Mouse (Mus musculus) heart, adult 2 months (tissue): Measurements from ENCODE around the gene P2ry2. TPM values are rescaled to one million over a fixed set of nuclear protein-coding genes. Genes with fewer than 3 reads are reported as not detected.

Experiments
- DNase-seq, 2 experiments: peaks; one replicate each; pipeline ENCODE4 v3.0.0; 2021
- H3K27ac ChIP-seq: fragments of 200-600 bp; 2 replicates; pipeline ENCODE4 v1.8.1; 2022
- H3K27me3 ChIP-seq: fragments of 200-500 bp; 2 replicates; pipeline ENCODE4 v1.6.1; 2012; ENCODE audit warnings: mild to moderate bottlenecking, low read length, inconsistent platforms, mixed read lengths; ENCODE audit not compliant: control insufficient read depth, insufficient read depth
- H3K36me3 ChIP-seq: fragments of 200-500 bp; 2 replicates; pipeline ENCODE4 v1.6.1; 2012; ENCODE audit warnings: low read length, inconsistent platforms; ENCODE audit not compliant: control insufficient read depth, insufficient read depth
- H3K4me1 ChIP-seq: fragments of 200-500 bp; 2 replicates; pipeline ENCODE4 v1.6.1; 2011; ENCODE audit warnings: low read length; ENCODE audit not compliant: control insufficient read depth, insufficient read depth
- H3K4me3 ChIP-seq: fragments of 200-600 bp; 2 replicates; pipeline ENCODE4 v1.8.1; 2022
- H3K79me2 ChIP-seq: fragments of 200-500 bp; replicated peaks from 2 replicates; pipeline ENCODE4 v1.6.1; 2012; ENCODE audit warnings: mild to moderate bottlenecking, inconsistent platforms, low read length, moderate library complexity, mixed read lengths; ENCODE audit not compliant: control insufficient read depth, insufficient read depth
- H3K9ac ChIP-seq: fragments of 200-500 bp; 2 replicates; pipeline ENCODE4 v1.6.1; 2012; ENCODE audit warnings: low read depth, mild to moderate bottlenecking, control low read depth, inconsistent platforms, low read length, mixed read lengths
- CTCF ChIP-seq: fragments of 200-600 bp; IDR thresholded peaks from 2 replicates; pipeline ENCODE4 v1.8.1; 2022; ENCODE audit warnings: antibody characterized with exemption, mild to moderate bottlenecking, moderate library complexity
- EP300 ChIP-seq: fragments of 200-500 bp; IDR thresholded peaks from 2 replicates; pipeline ENCODE4 v1.6.1; 2011; ENCODE audit warnings: low read depth, low read length, control low read depth; ENCODE audit not compliant: insufficient read depth
- POLR2A ChIP-seq: fragments of 200-500 bp; IDR thresholded peaks from 2 replicates; pipeline ENCODE4 v1.6.1; 2011; ENCODE audit warnings: mild to moderate bottlenecking, low read depth, low read length, control low read depth; ENCODE audit not compliant: insufficient read depth
- WGBS: fragments of 180-500 bp; shearing (Covaris S2); methylation state at CpG from one replicate; pipeline ENCODE4 v1.1.7; 2018; 5-methylcytosine and 5-hydroxymethylcytosine counted together
- intact Hi-C: fragments of 180-260 bp; cut with DNase I; formaldehyde crosslinking; loops from one replicate; pipeline ENCODE4 v1.15.1; 2025
- polyA plus RNA-seq: library from polyadenylated mRNA; depleted of rRNA; stranded (reverse); fragments of >200 nt; gene quantifications from 2 replicates; pipeline ENCODE4 v1.2.3, GENCODE M21; 2012; rRNA removed
- total RNA-seq, 2 experiments: library from RNA; stranded (reverse); gene quantifications; 2 replicates each; pipeline ENCODE4 v1.2.3; 2021

P2ry2 gene
- total and polyA plus RNA-seq, 3 experiments, result 22.3 to 40.4 (median 32.6) TPM

- intact Hi-C loops, result no loop called here
- Histone ChIP-seq H3K36me3 (no peaks in the 10 kb centered on the region), H3K27ac (no peak overlapping the region), H3K4me1 (peaks cover 2% of the 10 kb centered on the region; the same call in 1 of the 2 replicates), H3K79me2 (no peaks in the 10 kb centered on the region), H3K9ac (no peak overlapping the region), H3K27me3 (no peaks in the 10 kb centered on the region), H3K4me3 (no peak overlapping the region)
- no peak for TF ChIP-seq EP300
- peak; percentile 45 for TF ChIP-seq CTCF
- DNase-seq, result no peak
- WGBS, result 94% methylated on average over 2 of the region's 2 CpGs
Measured at GRCm38 (mm10) chr7:100958426-100958825, 54.2 kb downstream of the P2ry2 start.

- 79% methylated on average over 7 of the region's 7 CpGs for WGBS
- no peak overlapping the region; the same call in 1 of the 2 replicates for H3K27ac ChIP-seq
- TF ChIP-seq EP300 (no peak), CTCF (no peak), POLR2A (peak; percentile 18; the same call in 1 of the 2 replicates)
- DNase-seq, result peak in 1 of 2 experiments; percentile 46
- H3K27me3 ChIP-seq, result no peaks in the 10 kb centered on the region
- H3K79me2 ChIP-seq, result no peaks in the 10 kb centered on the region
- intact Hi-C loops, result no loop called here
- no peak overlapping the region for H3K4me3 ChIP-seq
- no peak overlapping the region for H3K9ac ChIP-seq
- peaks cover 14% of the 10 kb centered on the region for H3K4me1 ChIP-seq
- no peaks in the 10 kb centered on the region for H3K36me3 ChIP-seq
Measured at GRCm38 (mm10) chr7:100952686-100953085, 60.0 kb downstream of the P2ry2 start.

DNA sequence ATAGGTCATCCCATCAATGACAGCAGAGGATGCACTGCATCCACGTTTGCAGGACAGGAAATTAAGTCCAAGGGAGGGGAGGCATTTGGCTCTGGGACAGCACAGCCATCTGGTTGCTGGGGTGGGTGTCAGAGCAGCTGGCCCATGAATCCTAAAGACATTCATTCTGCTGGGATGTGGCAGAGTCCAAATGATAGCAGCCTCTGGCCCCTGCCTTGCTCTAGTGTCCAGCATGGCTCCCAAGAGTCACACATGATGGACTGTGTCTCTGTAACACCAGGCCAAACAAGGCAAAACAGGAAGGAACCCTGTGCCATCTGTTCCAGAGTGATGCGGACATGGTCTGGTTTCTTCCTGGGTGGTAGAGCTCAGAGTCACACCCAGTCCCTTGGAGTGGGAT lies 60.8 kb downstream of the P2ry2 start:
- Histone ChIP-seq H3K27ac (no peak overlapping the region), H3K27me3 (no peaks in the 10 kb centered on the region), H3K79me2 (no peaks in the 10 kb centered on the region), H3K36me3 (no peaks in the 10 kb centered on the region), H3K9ac (no peak overlapping the region), H3K4me3 (no peak overlapping the region), H3K4me1 (peaks cover 14% of the 10 kb centered on the region)
- DNase-seq, result peak in 1 of 2 experiments; percentile 53
- no peak for TF ChIP-seq CTCF
- intact Hi-C loops, result no loop called here
- WGBS, result 39% methylated on average over 2 of the region's 2 CpGs

DNA sequence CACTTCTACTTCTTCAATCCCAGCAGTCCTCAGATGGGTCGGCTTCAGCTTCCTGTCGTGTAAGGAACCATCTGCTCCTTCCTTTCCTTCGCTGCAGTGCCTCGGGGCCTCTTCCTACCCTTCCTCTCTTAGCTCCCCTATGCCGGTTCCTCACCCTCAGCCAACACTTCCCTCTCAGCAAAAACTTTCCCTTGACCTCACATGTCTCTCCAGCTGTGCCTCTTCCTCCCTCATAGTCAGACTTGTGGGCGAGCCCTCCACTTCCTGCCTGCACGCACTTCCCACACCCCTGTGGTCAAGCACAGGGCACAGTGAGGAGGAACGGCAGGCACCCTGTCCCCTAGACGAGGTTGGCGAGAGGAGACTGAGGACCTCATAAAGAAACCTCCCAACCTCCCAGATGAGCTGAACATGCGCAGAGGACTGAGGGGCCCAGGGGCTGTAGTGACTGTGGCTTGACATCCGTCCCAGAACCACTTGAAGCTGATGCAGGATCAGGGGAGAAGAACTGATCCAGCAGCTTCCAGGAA lies 62.1 kb downstream of the P2ry2 start:
- H3K4me1 ChIP-seq, result peaks cover 14% of the 10 kb centered on the region
- intact Hi-C loops, result no loop called here
- no peak overlapping the region for H3K4me3 ChIP-seq
- no peaks in the 10 kb centered on the region for H3K27me3 ChIP-seq
- H3K79me2 ChIP-seq, result no peaks in the 10 kb centered on the region
- peak overlapping the region; percentile 23; the same call in 1 of the 2 replicates for H3K27ac ChIP-seq
- H3K36me3 ChIP-seq, result no peaks in the 10 kb centered on the region
- TF ChIP-seq POLR2A, result peak; percentile 38; the same call in 1 of the 2 replicates
- no peak for TF ChIP-seq CTCF
- peak; percentile 74; the same call in 1 of the 2 replicates for TF ChIP-seq EP300
- 43% methylated on average over 12 of the region's 12 CpGs for WGBS
- DNase-seq, result peak; percentile 65 to 77
- H3K9ac ChIP-seq, result no peak overlapping the region

GRCm38 (mm10) chr7:100950031-100950430 lies 62.6 kb downstream of the P2ry2 start:
- intact Hi-C loops, result no loop called here
- Histone ChIP-seq H3K4me1 (peaks cover 14% of the 10 kb centered on the region), H3K27ac (peak overlapping the region; percentile 23; the same call in 1 of the 2 replicates), H3K79me2 (no peaks in the 10 kb centered on the region), H3K9ac (no peak overlapping the region), H3K36me3 (no peaks in the 10 kb centered on the region), H3K4me3 (no peak overlapping the region), H3K27me3 (no peaks in the 10 kb centered on the region)
- WGBS, result 70% methylated on average over 5 of the region's 5 CpGs
- no peak for DNase-seq
- TF ChIP-seq EP300 (no peak), POLR2A (no peak), CTCF (no peak)

Other genes with a start within 250 kb of the P2ry2 start
- 1 to 10 TPM; 4.6 to 5.5 TPM for gene Relt, start 149.4 kb downstream of the P2ry2 start, total RNA-seq
- 6.4 and 7.2 TPM in 2 replicates for gene Relt, start 149.4 kb downstream of the P2ry2 start, polyA plus RNA-seq
- gene Arhgef17, start 80.8 kb downstream of the P2ry2 start, total RNA-seq, result 10 to 100 TPM; 26.2 to 28.4 TPM
- 23.4 and 28.9 TPM in 2 replicates for gene Arhgef17, start 80.8 kb downstream of the P2ry2 start, polyA plus RNA-seq
- 1 to 10 TPM; 3.6 to 4.2 TPM for gene P2ry6, start 38.2 kb downstream of the P2ry2 start, total RNA-seq
- gene P2ry6, start 38.2 kb downstream of the P2ry2 start, polyA plus RNA-seq, result 9.6 and 11.1 TPM in 2 replicates
- 10 to 100 TPM; 20.9 to 22.4 TPM for gene Fchsd2, start 80.0 kb upstream of the P2ry2 start, total RNA-seq
- 5.6 and 8.1 TPM in 2 replicates for gene Fchsd2, start 80.0 kb upstream of the P2ry2 start, polyA plus RNA-seq